Mouse (Mus musculus): Measurements from ENCODE around the gene Ammecr1.

The Ammecr1 gene

DNA sequence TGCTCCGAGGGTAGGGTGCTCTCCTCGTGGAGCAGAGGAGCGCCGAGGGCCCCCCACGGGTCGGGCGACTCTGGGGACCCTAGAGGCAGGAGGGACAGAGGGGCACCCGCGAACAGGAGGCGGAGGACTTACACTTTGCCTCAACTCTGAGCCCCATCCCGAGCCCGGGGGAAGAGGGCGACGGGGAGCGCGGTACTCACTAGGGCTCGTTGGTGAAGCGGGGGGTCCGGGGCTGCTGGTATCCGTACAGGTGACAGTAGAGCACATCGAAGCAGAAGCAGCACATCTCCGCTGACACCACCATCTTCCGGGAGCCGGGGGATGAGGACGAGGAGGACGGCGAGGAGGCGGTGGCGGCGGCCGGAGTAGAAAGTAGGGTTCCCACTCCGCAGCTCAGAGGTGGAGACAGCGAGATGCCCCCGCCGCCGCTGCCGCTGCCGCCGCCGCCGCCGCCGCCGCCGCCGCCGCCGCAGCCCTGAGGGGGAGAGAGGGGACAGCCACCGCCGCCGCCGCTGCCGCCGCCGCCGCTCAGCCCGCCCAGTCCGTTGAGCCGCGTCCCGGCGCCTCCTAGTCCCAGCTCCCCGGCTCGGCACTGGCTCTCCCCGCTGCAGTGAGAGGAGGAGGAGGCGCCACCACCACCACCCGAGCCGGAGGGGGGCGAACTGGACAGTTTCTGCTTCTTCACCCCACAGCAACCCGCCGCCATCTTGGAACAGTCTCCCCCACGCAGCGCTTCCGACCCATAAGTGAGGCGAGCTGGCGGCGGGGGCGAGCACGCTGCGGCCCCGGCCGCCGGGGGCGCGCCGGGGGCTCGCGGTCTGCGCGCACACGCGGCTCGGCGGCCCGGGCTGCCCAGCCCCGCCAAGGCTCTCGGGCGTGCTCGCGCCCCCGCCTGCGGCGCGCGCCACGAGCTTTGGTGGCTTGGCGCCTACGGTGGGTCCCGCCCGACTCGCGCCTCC lies at the start of gene Ammecr1:
TSS of gene Ammecr1 (minus strand) at position 721 of the 959 bp plus-strand sequence.
- peak; percentile 78 for DNase-seq (ENCODE audit: low spot score)

DNA sequence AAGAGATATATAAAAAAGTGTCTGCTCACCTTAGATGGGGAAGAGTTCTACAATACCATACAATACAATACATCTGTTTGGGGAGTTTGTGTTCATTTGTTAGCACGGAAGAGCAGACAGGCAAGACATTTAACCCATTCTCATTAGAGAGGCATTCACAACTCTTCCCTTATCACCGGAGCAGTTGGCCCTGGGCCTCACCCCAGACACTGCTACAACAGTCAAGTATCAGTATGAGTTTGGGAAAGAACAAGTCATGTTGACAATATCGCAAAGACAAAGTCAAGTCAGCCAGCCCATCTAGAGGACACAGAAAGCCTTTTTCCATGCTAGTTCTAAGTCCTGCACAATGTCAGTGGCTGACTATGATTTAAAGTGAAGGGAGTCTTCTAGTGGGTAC lies 47.6 kb upstream of the Ammecr1 start:
- DNase-seq (ENCODE audit: low spot score): no peak

DNA sequence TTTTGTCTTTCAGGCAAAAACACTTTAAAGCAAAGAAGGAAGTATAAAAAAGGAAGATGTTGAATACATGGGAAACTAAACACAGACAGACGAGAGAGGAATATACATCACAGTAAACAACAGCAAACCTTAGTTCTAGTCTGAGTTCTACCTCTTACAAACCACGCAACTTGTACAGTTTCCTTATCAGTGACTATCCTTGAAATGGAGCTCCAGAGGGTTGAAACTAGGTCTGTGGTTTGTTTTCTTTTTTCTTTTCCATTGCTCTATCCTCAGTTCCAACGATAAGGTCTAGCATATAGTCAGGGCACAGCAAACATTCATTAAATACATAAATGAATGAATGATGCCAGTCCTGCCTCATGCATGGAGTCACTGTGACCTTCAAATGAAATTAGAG lies 45.8 kb upstream of the Ammecr1 start:
- no peak for DNase-seq (ENCODE audit: low spot score)

DNA sequence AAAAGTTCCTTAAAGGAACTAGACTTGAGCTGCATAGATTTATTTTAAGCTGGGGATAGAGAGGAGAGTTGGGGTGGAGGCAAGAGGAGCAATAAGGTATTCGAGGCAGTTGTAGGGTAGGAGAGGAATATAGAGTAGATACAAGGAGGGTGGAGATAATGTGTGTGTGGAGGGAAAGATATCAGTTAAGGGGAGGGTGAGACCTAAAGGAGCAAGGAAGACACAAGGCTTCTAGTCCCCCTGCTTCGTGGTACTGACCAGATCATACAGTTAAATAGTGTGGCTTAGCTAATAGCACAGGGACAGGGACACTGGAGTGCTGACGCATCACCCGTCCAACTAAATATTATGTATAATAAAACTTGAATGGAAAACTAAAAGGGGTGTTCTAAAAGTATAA lies 45.3 kb upstream of the Ammecr1 start:
- no peak for DNase-seq (ENCODE audit: low spot score)

DNA sequence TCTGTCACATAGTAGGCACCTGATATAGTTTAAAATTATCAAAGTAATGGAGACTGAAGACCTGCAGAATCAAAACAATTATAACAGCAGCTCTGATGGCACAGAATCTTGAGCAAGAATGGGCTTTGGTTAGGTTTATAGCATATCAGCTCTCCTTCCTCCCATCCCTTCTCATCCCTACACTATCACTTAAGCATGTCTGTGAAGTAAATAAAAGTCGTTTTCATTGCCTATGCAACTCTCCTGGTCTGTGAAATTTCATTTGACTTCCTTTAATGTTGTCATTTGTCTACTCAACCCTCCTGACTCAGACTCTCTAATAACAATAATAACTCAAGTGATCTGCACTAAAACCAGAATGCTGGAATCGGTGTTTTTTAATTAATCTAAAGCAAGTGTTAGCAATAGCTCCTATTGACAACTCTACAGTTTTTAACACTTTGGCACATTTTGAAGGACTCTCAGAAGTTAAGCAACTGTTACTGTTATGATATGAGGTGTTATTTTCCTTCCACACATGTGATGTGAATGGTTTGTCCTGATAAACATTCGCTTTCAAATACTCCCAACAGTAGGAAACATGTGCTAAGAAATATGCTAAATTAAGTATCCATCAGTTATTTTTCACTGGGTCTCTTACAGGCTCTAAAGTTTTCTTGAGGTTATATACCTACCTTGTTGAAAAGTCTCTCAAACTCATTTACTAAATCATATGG lies 37.8 kb upstream of the Ammecr1 start:
- no peak for DNase-seq (ENCODE audit: low spot score)

DNA sequence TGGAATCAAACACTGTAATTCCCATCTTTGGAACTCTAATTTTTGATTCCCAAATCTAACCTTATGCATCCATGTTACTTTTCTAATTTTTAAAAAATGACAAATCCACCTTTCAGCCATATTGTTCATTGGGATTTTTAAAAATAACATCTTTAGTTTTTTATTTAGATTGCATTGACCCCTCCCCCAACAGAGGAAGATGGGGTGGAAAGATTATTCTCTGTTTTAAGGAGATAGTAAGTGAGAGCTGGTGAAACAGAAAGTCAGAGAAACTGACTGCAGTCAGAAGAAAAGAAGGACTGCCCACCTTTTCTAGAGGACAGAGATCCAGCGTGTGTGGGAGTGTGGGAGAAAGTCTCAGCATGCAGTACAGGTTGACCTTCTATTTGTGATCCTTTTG lies 30.7 kb upstream of the Ammecr1 start:
- DNase-seq (ENCODE audit: low spot score): no peak

DNA sequence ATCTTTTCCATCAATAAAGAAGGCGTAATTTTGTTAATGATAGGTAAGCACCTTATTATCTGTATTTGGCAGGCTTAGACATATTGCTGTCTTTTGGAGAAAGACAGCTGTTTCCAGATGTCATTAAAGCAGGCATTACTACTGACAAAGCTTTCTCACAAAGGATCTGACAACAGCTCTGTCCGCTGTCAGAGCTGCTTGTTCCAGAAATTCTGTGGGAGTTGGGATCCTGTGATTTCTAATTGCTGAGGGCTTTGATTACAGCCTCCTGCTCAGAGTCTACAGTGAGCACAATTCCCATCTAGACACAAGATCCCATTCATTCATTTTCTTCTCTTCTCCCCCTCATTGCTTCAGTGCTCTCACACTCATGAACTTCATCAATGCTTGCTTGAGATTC lies 28.0 kb upstream of the Ammecr1 start:
- no peak for DNase-seq (ENCODE audit: low spot score)

DNA sequence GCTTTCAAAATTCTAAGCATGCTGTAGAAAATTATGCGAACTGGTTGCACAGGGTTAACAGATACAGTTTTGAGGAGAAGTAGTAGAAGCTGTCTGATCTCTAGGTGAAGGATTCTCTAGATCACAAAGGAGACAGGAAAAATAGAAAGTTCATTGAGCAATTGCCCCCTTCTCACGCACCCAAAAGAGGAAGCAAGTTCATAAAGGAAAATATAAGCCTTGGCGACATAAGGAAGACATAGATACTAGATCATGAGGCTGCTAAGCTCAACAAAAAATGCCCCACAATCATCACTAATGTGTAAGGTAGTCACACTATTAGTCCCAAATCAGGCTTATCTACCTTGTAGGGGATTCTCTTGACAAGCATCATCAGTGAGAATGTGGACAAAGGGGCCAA lies 17.6 kb upstream of the Ammecr1 start:
- DNase-seq (ENCODE audit: low spot score): no peak

DNA sequence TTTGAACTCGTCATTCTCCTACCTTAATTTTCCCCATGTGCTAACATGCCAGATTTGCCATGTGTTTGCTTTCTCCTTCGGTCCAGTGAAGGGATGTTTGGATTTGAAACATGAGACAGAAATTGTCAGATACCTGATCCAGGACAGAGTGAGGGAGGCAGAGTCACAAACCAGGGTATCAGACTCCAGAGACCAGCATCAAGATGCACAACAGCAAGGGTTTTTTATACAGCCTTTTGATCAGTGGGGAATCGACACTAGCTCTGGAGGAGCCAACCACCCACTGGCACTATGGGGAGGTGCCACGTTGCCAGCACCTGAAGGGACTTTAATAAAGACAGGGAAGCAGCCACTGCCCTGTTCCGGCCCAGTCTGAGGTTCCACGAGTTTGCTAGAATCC lies 17.1 kb upstream of the Ammecr1 start:
- DNase-seq (ENCODE audit: low spot score): no peak

DNA sequence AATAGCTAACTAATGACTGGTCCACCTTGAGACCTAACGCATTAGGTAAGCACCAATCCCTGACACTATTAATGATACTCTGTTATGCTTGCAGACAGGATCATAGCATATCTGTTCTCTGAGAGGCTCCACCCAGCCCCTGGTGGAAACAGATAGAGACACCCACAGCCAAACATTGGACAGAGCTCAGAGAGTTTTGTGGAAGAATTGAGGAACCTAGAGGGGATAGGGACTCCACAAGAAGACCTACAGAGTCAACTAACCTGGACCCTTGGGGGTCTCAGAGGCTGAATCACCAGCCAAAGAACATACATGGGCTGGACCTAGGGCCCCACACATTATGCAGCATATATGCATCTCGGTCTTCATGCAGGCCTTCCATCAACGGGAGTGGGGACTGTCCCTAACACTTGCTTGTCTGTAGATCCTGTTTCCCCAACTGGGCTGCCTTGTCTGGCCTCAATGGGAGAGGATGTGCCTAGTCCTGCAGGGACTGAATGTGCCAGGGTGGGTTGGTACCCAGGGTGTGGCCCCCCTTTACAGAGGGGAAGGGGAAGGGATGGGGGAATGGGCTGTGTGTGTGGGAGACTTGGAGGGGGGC lies 15.1 kb upstream of the Ammecr1 start:
- no peak for DNase-seq (ENCODE audit: low spot score)

DNA sequence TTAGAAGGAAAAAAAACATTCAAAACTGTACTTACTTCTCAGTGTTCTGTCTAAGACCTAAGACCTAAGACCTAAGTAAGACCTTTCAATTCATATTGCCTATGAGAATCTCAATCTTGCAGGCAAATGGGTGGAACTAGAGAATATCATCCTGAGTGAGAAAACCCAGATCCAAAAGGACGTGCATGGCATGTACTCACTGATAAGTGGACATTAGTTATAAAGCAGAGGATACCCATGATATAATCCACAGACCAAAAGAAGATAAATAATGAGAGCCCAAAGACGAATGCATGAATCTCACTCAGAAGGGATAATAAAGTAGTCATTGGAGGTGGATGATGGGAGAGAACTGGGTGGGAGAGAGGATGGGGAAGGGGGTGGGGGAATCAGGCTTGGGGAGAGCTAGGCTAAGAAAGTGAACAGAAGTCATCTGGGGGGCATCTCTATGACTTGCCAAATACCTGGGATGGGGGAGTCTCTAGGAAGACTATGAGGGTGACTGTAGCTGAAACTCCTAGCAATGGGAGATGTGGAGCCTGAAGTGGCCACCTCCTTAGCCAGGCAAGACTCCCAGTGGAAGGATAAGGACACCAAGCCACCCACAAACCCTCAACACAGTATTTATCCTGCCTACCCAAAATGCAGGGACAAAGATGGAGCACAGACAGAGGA lies 14.5 kb upstream of the Ammecr1 start:
- no peak for DNase-seq (ENCODE audit: low spot score)

DNA sequence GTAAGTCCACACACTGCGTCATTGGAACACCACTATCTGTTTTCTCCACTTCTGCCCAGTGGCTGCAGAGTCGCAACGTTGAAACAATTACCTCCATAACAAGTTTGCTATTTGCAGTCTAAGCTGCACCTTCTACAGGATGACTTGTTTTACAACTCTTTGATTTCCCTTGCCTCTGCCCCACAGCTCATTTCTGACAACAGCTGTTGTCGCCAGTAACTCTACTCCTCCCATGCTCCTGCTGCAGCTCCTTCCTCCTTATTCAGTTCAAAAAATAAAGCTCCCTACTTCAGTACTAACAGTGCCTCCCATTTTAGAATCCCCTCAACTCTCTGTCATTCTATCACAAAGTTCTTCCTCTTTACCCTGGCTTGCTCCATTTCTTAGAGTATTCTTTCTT lies 12.7 kb upstream of the Ammecr1 start:
- no peak for DNase-seq (ENCODE audit: low spot score)

DNA sequence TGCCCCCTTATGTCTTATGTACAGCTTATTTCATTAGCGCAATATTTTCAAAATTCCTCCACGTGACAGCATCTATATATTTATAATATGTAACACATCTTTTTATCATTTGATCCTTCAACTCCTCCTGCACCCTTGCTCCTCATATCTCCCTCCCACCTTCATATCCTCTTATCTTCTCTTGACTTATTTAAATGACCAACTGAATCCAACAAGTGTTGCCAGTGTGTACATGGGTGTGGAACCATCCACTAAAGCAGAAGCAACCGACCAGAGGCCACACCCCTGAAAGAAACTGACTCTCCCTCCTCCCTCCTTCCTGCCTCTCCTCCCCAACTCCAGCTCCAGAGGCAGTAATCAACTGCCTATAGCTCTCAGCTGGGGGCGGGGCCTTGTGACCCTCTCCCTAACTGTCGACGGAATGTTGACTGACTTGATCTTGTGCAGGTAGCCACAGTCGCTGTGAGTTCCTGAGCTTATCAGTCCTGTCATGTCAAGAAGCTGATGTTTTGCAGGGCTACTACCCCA lies 6.0 kb upstream of the Ammecr1 start:
- DNase-seq (ENCODE audit: low spot score): no peak

DNA sequence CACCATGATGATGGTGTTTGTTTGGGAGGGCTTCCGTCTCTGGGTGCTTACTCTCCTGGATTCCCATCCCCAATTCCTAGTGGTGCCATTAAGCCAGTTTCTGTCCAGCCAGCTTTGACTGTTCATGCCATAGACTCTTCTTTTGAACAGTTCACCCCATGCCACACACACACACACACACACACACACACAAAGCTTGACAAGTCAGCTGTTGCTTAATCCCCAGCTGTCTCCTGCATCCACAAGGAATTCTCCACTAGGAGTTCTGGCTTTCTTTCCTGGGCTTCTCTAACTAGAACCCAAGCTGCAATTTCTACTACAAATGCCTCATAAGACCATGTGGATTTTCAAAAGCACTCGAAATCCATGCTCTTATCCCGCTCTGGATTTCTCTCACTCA lies 5.2 kb upstream of the Ammecr1 start:
- no peak for DNase-seq (ENCODE audit: low spot score)

DNA sequence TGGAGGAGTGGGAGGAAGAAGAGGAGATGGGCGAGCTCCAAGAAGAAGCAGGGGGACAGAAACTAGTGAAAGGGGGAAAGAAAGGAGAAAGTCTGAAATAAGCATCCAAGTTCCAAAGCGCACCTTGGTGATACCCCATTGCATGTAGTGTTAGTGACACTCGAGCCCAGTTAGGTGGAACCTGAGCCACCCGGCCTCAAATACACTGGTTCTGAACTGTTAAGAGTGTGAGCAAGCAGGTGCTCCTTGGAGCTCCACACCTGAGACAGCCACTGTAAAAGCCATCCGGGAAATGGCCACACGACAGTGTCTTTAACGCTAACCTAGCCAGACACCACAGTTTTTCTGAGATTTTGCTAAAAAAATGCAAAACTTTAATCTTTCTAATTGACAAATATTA lies 539 bp upstream of the Ammecr1 start:
- no peak for DNase-seq (ENCODE audit: low spot score)

DNA sequence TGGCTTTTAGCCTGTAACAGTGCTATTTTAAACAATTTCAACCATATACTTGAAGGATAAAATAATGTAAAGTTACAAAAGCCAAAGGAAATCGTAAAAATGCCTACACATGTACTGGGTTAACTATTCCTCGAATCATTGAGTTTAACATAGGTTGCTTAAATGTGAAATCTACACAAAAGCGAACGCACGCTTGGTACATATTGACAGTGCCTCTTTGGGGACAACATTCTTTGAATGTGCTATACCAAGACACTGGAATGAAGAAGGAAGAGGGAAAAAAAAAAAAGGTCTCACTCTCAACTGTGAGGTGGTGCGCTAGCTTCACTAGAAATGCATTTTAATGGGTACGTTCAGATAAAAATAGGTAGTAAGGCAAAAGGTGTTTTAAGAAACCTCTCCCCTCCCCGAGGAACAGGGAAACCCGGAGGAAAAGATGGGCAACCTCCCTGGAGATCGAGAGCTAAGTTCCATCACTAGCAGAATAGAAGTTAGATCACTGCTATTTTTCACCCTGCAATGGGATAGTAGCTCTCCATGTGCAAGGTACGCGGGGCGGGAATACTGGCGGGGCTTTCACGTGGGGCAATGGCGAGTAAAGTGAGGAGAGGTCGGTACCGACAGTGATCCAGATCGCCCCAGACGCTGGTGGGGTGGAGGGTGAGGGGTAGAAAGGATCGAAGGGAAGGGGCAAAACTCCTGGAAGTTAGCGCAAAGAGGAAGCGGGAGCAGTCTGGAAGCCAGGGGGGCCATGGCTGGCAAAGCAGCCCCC lies 1.1 kb downstream of the Ammecr1 start:
- peak; percentile 0 for DNase-seq (ENCODE audit: low spot score)

DNA sequence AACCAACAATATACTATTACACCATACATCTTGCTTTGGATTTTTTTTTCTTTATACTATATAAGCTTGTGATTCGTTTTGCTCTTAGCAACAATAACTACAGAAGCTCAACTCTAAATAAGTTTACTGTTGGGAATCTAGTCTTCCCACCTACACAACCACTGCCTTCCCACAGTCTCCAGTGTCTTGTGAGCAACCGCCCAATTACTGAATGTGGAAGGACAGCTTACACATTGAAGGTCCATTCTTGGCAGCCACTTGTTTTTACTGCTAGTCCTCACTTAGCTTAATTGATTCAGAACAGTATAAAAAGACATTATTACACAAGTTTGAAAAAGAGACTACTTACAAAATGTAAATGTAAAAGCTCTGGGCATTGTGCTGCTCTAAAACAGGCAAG lies 6.1 kb downstream of the Ammecr1 start:
- no peak for DNase-seq (ENCODE audit: low spot score)

DNA sequence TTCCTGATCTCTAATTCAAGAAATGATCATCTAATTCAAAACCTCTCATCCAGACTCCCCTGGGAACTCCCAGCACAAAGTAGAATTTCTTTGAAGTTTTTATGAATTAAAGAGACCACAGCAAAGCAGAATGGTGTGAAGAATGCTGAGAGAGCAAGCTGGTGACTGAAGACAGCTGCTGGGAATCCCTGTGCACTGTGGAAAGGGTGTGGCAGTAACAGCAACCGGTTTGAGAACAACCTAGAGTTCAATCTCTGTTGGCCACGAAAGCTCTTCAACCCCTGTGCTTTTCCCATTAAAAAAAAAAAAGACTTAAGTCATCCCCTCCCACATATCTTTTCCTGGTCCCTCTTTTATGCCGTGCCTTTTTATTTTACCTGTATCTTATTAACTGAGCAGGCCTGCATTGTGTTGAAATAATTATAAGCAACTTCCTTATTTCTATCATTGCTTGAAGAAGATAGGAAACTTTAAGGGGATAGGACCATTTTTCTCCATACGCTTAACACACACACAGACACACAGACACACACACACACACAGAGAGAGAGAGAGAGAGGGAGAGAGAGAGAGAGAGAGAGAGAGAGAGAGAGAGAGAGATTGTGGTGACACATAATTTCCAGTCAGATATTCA lies 6.7 kb downstream of the Ammecr1 start:
- DNase-seq (ENCODE audit: low spot score): no peak

DNA sequence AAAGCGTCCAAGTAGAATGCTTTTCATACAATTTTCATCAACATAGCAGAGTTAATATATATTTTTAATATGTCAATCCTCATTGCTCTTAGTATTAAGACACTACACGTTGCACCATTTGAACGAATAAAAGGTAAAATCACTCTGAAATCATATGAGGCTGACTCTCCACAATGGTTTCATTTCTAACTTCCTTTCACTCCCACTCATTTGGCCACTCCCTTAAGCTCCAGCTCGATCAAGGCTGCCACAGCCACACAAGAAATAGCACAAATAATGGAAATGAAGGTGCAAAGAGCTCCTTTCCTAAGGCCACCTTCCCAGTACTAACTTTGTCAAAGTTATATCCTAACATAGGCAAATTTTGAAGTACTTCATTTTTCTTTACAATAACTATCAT lies 38.1 kb downstream of the Ammecr1 start:
- DNase-seq (ENCODE audit: low spot score): no peak

DNA sequence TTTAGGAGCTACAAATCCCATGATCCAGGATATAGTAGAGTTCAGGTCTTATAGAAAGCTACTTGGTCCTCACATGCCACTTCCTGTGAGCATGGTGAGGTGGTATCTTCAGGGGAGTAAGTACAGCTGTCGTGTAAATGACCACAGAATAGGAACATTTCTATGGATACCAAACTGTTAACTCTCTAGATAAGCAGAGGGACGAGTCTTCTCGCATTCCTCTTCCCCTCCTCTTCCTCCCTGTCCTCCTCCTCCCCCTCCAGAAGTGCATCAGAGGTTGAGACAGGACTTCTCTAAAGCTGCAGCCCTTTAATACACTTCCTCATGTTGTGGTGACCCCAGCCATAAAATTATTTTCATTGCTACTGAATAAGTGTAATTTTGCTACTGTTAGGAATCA lies 49.1 kb downstream of the Ammecr1 start:
- DNase-seq (ENCODE audit: low spot score): no peak

DNA sequence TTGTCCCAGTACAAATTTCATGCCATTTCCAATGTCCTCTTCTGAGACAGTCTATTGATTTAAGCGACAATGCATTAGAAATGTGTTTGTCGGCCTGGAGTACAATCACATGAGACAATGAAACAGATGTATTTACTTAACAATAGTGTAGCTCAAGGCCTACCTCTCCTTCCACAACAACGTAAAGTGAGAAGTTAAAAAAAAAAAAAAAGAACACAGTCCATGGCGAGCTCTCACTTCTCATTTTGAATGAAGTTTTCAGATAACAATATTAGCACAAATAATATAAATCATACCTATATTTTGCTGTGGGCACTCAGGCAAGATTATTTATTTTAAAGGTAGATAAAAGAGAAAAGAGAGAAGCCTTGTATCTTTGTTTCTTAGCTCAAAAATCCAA lies 49.8 kb downstream of the Ammecr1 start:
- no peak for DNase-seq (ENCODE audit: low spot score)
